Mouse (Mus musculus) limb, embryonic 14.5 days (tissue): ENCODE measurements at regions not wholly inside any gene's neighbourhood (a gene's known extent, or its start where the extent isn't known, plus 50 kb on each side); places are given as distances from the start of the nearest gene placed in this dataset.

Experiments used
- ATAC-seq: fragments of 200-750 bp; cut with Nextera tagmentation; 2 replicates; pipeline ENCODE4 v1.8.0; 2017; ENCODE audit warnings: low read depth, moderate number of reproducible peaks, moderate TSS enrichment; ENCODE audit not compliant: low FRiP score
- DNase-seq: peaks from one replicate; pipeline ENCODE4 v3.0.0-alpha.2; 2015; ENCODE audit warnings: low spot score
- H3K27ac ChIP-seq: fragments of 300-500 bp; sonication (generic); replicated peaks from 2 replicates; pipeline ENCODE4 v1.5.1; 2014; ENCODE audit warnings: low read depth, mild to moderate bottlenecking, low read length, moderate library complexity, mixed read lengths
- H3K27me3 ChIP-seq: fragments of 300-500 bp; sonication (generic); 2 replicates; pipeline ENCODE4 v1.6.1; 2014; ENCODE audit warnings: low read length, mixed read lengths; ENCODE audit not compliant: control insufficient read depth, insufficient read depth
- H3K36me3 ChIP-seq: fragments of 300-500 bp; sonication (generic); 2 replicates; pipeline ENCODE4 v1.6.1; 2014; ENCODE audit warnings: mild to moderate bottlenecking, low read length, moderate library complexity, mixed read lengths; ENCODE audit not compliant: control insufficient read depth, insufficient read depth
- H3K4me1 ChIP-seq: fragments of 300-500 bp; sonication (generic); 2 replicates; pipeline ENCODE4 v1.6.1; 2014; ENCODE audit warnings: antibody characterized with exemption, low read length, mixed read lengths; ENCODE audit not compliant: control insufficient read depth, insufficient read depth
- H3K4me2 ChIP-seq: fragments of 300-500 bp; sonication (generic); replicated peaks from 2 replicates; pipeline ENCODE4 v1.6.1; 2014; ENCODE audit warnings: low read depth, mild to moderate bottlenecking, low read length, moderate library complexity; ENCODE audit not compliant: severe bottlenecking
- H3K4me3 ChIP-seq: fragments of 300-500 bp; sonication (generic); replicated peaks from 2 replicates; pipeline ENCODE4 v1.5.1; 2014; ENCODE audit warnings: low read length
- H3K9ac ChIP-seq: fragments of 300-500 bp; sonication (generic); 2 replicates; pipeline ENCODE4 v1.6.1; 2014; ENCODE audit warnings: mild to moderate bottlenecking, low read depth, low read length, moderate library complexity; ENCODE audit not compliant: severe bottlenecking
- H3K9me3 ChIP-seq: fragments of 300-500 bp; sonication (generic); 2 replicates; pipeline ENCODE4 v1.6.1; 2016; ENCODE audit warnings: low read length; ENCODE audit not compliant: control insufficient read depth
- POLR2A ChIP-seq: fragments of 200-500 bp; IDR thresholded peaks from 2 replicates; pipeline ENCODE4 v1.8.0; 2012; ENCODE audit warnings: inconsistent platforms, mild to moderate bottlenecking, moderate library complexity, borderline replicate concordance; ENCODE audit not compliant: insufficient read depth, insufficient read length; ENCODE audit errors: extremely low read depth
- WGBS: fragments of 180-500 bp; shearing (Covaris S2); extraction: QIAGEN DNeasy Blood & Tissue Kit; methylation state at CpG from one replicate; pipeline ENCODE4 v1.1.7; 2014; 5-methylcytosine and 5-hydroxymethylcytosine counted together

DNA sequence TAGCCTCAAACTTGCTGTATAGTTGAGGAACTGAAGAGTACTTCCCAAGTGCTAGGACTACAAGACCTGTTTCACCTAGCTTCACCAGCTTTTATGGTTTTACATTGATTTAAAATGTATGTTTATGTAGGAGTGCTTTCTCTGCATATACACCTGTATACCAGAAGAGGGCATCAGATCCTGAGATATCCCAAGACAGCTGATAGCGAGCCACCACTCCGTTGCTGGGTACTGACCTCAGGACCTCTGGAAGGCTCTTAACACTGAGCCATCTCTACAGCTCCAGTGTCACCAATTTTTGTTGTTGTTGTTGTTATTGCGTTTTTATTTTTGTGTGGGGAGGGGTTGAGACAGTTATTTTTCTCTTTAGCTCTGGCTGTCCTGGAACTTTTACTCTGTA, 55.9 kb upstream of the Ddx3x start:
- no peak for TF ChIP-seq POLR2A
- no peak for ATAC-seq
- no peaks in the 10 kb centered on the region for H3K4me1 ChIP-seq
- no peaks in the 10 kb centered on the region for H3K36me3 ChIP-seq
- H3K27me3 ChIP-seq = no peaks in the 10 kb centered on the region
- WGBS = 7% methylated on average over 3 of the region's 3 CpGs
- no peak overlapping the region for H3K9ac ChIP-seq
- no peaks in the 10 kb centered on the region for H3K9me3 ChIP-seq
- no peak overlapping the region for H3K4me3 ChIP-seq
- H3K4me2 ChIP-seq = no peak overlapping the region
- peak; percentile 22 for DNase-seq
- no peak overlapping the region for H3K27ac ChIP-seq

DNA sequence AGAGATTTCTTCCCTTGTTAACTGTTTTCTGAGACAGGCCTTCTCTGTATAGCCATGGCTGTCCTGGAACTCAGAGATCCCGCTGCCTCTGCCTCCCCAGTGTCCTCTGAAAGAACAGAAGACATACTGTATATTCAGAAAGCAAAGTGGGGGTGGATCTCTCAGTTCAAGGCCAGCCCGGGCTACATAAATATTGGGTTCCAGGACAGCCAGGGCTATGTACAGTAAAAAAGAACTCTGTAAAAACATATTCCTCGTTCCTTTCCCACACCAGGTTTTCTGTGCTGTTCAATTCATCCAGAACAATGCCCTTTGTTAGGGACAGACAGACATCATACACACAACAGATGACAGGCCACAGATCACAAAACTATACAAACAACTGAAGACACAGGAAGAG, 54.3 kb upstream of the Ddx3x start:
- H3K27me3 ChIP-seq = no peaks in the 10 kb centered on the region
- no peaks in the 10 kb centered on the region for H3K36me3 ChIP-seq
- no peaks in the 10 kb centered on the region for H3K9me3 ChIP-seq
- H3K9ac ChIP-seq = no peak overlapping the region
- H3K27ac ChIP-seq = no peak overlapping the region
- DNase-seq (no peak), ATAC-seq (no peak)
- H3K4me3 ChIP-seq = no peak overlapping the region
- no peaks in the 10 kb centered on the region for H3K4me1 ChIP-seq
- 72% methylated on average over 3 of the region's 3 CpGs for WGBS
- no peak overlapping the region for H3K4me2 ChIP-seq
- no peak for TF ChIP-seq POLR2A

DNA sequence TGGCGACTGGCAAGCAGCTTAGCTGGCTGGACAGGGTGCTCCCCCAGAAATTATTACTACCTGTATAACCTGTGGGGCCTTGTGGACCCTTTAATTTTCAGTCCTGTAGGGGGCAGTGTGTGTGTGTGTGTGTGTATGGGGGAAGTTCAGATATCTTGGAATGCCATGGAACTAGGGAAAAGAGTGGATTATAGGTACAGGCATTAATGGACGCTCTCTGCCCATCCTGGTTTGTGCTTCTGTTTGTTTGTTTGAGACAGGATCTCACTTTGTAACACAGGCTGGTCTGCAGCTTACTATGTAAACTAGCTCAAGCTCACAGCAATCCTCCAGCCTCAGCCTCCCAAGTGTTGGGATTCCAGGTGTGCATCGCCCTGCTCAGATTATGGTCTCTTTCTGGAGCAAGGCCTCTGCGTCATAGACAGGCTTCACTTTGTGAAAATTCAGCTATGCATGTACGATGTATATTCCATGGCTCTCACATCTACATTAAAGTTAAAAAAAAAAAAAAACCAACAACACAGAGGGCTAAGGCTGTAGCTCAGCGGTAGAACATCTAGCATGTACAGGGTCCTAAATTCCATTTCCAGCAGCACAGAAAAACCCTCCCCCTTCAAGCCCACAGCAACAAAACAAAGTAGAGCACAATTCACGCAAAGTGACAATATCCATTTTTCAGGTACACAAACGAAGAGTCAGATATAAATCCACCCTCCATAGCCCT, 50.7 kb upstream of the Ddx3x start:
- no peak for TF ChIP-seq POLR2A
- H3K4me2 ChIP-seq = peak overlapping the region; percentile 49
- H3K27ac ChIP-seq = peak overlapping the region; percentile 80
- no peaks in the 10 kb centered on the region for H3K4me1 ChIP-seq
- no peaks in the 10 kb centered on the region for H3K9me3 ChIP-seq
- H3K36me3 ChIP-seq = no peaks in the 10 kb centered on the region
- 31% methylated on average over 8 of the region's 8 CpGs for WGBS
- ATAC-seq (peak; percentile 32), DNase-seq (peak; percentile 49)
- H3K27me3 ChIP-seq = no peaks in the 10 kb centered on the region
- H3K9ac ChIP-seq = peak overlapping the region; percentile 29; the same call in 1 of the 2 replicates
- peak overlapping the region; percentile 38 for H3K4me3 ChIP-seq

GRCm38 (mm10) chrX:13230615-13231179, 50.1 kb upstream of the Ddx3x start:
- Histone ChIP-seq H3K36me3 (no peaks in the 10 kb centered on the region), H3K9me3 (no peaks in the 10 kb centered on the region), H3K27ac (peak overlapping the region; percentile 80), H3K4me3 (peak overlapping the region; percentile 38), H3K9ac (peak overlapping the region; percentile 44), H3K4me2 (peak overlapping the region; percentile 49), H3K27me3 (no peaks in the 10 kb centered on the region), H3K4me1 (no peaks in the 10 kb centered on the region)
- WGBS = 13% methylated on average over 17 of the region's 17 CpGs
- peak; percentile 97 for ATAC-seq
- DNase-seq = peak; percentile 89
- TF ChIP-seq POLR2A = 0 out of 2 replicates have a peak, but pooled peaks have one; percentile 18
